Mouse (Mus musculus) WW6 (cell line): ENCODE measurements around the gene Actl10.

Experiments
- DNase-seq: peaks from one replicate; pipeline ENCODE4 v3.0.0-alpha.2; 2013; ENCODE audit warnings: low read depth, low spot score

Actl10 gene

DNA sequence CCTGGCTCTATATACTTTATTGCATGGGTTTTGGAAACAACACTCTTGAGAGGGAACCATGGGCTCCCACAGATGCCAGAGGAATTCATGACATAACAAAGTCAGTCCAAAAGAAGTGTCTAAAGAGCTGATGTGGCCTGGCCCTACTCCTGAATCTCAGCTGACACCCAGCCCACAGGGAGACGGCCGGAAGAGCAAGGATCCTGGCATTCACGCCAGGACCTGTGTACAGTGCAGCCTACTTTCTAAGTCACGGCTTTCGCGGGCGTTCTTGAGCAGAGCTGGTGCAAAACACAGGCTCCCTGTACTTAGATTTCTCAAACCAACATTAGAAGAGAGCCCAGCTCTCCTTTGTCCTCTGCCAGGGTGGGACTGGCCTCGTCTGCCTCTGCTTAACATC is 29.0 kb downstream of the Actl10 start:
- DNase-seq = no peak

DNA sequence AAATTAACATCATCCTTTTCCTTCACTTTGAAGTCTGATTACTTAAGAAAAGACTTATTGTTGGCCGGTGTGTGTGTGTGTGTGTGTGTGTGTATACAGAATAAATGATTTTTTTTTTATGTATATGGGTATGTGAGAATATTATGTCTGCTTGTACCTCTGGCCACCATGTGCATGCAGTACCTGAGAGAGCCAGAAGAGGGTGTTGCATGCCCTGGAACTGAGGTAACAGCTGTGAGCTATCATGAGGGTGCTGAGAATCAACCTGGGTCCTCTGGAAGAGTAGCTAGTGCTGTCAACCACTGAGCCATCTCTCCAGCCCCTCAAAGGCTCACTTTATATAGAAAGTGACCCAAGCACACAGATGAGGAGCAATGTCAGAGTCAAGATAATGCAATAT is 29.8 kb downstream of the Actl10 start:
- DNase-seq = no peak

DNA sequence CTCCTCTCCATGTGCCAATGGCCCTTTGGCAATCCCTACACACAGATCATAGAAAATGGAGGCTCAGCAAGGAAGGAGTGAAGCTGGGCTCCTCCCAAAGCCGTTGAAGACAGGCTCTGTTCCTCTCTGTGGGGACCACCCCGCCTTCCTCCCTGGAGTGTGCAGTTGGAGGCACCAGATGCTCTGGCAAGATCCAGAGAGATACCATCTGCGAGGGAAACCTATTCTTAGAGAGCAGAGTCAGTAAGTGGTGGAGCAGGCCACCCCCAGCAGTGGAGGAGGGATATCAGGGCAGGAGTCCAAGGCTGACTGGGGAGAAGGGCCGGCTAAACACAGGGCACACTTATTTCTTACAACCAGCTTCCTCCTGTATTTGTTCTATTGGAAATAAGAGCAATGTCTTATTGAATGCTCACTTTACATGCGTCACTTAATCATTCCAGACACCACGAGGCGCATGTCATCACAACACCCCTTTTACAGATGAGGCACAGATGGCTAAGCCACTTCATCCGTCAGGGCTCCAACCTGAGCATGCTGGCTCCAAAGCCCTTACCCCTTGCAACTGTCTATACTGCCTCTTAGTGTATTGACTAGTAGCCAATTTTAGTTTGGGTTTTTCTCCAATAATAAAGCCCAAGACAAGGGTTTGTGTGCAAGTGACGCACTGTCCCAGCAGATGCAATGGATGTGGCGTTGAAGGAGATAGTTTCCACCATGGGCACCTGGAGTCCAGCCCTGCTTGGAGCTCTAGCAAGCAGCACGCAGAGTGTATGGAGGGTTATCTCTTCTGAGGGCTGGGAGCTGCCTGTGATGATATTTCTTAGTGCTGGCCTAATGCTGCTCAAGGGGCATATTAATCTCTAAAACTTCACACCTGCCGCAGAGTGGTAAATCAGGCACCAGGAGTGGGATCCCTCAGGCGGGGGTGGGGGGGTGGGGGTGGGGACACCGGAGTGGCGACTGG is 32.6 kb downstream of the Actl10 start:
- no peak for DNase-seq

DNA sequence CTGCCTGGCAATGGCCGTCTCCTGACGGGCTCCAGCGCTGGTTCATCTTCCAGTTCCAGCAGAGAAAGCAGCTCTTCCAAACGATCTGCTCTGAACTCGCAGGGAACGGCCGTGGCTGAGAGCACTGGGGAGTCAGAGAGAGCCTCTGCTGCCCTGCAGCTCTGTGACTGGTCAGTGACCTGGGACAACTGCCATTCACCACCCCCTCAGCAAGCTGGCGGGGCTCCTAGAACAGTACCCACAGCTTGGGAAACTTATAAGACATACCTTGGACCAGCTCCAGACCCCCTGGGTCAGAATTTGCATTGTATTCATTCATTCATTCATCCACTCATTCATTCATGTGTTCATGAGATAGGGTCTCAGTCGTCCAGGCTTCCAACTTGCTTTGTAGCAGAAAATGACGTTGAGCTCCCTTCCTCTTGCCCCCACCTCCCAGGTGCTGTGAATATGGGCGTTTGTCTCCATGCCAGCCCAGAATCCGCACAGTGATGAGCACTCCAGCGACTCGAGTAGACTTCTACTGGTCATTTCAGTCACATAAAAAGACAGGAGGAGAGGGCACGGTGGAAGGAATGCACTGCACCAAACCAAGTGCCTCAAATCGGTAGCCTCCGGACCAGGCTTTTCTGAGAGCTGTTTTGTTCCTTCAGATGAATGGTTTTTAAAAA is 33.5 kb downstream of the Actl10 start:
- no peak for DNase-seq

DNA sequence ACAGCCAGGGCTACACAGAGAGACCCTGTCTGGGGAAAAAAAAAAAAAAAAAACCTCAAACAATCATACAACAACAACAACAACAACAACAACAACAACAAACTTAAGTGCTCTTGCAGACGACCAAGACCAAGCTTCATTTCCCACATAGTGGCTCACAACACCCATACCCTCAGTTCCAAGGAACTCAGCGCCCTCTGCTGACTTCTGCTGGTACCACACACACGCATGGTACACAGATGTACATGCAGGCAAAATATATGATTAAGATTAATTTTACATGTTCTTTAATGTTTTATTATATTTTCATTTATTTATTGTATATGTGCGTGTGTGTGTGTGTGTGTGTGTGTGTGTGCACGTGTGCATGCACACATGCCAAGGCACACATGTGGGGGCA is 34.8 kb downstream of the Actl10 start:
- no peak for DNase-seq

DNA sequence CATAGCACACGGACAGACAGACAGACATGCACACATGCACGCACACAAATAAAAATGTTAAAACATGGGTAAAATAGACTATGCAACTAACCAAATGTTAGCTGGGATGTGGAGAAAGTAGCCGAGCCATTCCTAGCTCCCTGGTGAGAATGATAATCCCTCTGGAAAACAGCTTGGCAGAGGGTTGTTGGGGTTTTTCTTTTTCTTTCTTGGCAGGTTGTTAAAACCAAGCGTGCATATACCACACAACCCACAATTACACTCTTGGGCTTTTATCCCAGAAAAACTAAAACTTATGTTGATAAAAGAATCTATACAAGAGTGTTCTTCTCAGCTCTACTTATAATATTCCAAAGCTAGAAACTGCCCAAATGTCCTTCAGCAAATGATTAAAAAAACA is 37.5 kb downstream of the Actl10 start:
- DNase-seq = no peak

DNA sequence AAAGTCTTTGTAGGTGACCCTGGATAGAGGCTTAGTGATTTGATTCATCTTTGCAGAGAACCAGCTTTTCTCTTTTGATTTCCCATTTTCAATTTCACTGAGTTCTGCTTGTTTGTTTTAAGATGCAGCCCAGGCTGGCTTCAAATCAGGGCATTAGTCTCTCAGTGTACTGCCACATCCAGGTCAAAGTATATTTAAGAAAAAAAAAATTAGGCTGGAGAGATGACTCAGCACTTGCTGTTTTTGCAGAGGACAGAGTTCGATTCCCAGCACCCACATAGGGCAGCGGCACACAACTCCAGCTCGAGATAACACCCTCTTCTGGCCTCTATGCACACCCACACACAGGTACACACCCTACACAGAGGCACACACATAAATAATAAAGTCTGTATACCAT is 39.7 kb downstream of the Actl10 start:
- DNase-seq = no peak

DNA sequence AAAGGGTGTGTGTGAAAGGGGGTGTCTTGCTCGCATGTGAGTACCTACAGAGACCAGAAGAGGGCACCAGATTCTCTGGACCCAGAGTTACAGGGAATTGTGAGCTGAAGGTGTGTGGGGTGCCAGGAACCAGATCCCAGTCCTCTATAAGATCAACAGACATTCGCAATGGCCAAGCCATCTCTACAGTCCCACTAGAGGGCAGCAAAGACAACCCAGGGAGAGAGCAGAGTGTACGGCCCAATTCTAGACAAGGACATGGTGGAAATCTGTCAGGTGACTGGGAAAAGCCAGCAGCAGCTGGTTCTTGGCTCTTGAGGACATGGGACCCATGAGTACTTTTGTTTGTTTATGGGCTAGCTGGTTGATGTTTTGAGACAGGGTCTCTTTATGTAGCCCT is 41.4 kb downstream of the Actl10 start:
- peak; percentile 83 for DNase-seq

DNA sequence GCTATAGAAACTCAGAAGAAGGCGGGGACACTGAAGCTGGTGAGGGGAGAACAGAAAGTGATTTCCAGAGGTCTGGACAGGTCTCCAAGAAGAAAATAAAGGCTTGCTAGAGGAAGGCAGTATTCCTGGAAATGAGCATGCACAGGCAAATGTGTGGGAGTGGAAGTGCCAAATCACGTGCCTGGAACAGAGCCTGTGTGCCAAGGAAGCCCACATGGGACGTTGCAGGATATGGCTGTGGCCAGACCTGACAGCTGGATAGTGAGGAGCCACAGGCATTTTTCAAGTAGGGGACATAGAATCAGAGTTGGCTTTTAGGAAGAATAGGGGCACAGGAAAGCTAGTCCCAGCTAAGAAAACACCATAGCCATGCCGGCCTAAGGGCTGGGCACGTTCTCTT is 44.2 kb downstream of the Actl10 start:
- no peak for DNase-seq

DNA sequence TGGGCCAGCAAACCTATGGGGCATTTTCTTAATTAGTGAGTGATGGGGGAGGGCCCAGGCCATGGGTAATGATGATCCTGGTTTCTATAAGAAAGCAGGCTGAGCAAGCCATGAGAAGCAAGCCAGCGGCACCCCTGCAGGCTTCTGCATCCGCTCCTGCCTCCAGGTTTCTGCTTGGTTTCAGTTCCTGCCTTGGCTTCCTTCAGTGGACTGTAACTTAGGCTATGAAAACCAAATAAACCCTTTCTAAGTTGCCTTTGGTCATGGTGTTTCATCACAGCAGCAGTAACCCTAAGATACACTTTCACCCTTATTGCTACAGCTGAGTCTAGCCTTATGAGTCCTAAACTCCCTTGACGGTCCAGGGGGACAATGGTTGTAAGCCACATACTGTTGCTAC is 45.8 kb downstream of the Actl10 start:
- DNase-seq = no peak

DNA sequence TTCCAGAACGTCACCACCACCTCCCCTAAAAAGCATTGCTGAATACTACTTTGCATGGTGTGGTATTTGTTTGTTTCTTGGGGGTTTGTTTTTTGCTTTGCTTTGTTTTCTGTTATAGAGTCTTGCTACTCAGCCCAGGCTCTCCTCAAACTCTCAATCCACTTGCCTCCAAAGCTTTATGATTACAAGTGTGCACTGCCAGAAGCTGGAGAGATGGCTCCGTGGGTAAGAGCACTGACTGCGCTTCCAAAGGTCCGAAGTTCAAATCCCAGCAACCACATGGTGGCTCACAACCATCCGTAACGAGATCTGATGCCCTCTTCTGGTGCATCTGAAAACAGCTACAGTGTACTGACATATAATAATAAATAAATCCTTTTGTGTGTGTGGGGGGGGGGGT is 49.0 kb downstream of the Actl10 start:
- no peak for DNase-seq

DNA sequence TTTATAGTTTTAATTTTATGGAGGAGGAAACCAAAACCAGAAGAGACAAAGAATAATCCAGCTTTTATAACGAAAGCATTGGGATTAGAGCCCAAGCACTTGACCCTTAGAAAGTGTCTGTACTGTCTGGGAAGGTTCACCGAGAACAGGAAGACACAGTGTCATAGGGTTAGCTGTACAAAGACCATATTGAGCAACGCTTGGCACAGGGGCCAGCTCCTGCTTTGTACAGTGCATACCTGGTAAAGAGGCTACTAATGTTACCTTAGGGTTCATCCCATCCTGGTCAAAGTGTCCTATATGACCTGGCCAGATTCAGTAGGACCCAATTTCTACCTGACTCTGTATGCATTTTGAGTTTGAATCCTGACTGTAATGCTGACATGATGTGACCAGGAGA is 49.7 kb downstream of the Actl10 start:
- DNase-seq = no peak
